Mouse (Mus musculus) common myeloid progenitor, adult 5-6 weeks (primary cell): Measurements from ENCODE around the gene Th. TPM values are rescaled to one million over a fixed set of nuclear protein-coding genes. Genes with fewer than 3 reads are reported as not detected.

ENCODE experiments used
- ATAC-seq: replicated peaks from 2 replicates; pipeline ENCODE4 v1.8.0; 2016; ENCODE audit warnings: low read depth, mild to moderate bottlenecking, moderate TSS enrichment, inconsistent platforms; ENCODE audit not compliant: poor library complexity, severe bottlenecking
- total RNA-seq: library from RNA; stranded (forward); fragments of 200-1000, 187-1606 nt; gene quantifications from 2 replicates; pipeline ENCODE4 v1.2.3, GENCODE M21; 2017

Gene Th
- not detected in 2 replicates for total RNA-seq

DNA sequence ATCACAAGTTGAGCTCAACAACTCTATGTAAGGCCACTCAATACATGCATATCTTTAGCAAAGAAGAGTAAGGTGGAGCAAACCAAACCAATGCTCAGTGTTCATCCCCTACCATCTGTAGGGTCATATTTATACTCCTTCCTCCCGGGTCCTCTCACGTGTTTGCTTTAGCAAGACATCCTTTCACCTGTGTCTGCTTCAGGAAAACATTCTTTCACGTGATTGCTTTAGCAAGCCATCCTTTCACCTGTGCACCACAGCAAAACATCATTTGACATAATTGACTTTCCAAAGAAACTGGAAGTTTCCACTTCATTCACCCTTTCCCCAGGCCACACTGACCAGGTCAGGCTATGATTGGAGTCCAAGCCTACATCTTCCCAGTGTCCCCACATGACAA is at the start of gene Th:
Gene Th, minus strand, starts transcription at position 101 of the 400 bp plus-strand sequence.
- ATAC-seq: no peak

DNA sequence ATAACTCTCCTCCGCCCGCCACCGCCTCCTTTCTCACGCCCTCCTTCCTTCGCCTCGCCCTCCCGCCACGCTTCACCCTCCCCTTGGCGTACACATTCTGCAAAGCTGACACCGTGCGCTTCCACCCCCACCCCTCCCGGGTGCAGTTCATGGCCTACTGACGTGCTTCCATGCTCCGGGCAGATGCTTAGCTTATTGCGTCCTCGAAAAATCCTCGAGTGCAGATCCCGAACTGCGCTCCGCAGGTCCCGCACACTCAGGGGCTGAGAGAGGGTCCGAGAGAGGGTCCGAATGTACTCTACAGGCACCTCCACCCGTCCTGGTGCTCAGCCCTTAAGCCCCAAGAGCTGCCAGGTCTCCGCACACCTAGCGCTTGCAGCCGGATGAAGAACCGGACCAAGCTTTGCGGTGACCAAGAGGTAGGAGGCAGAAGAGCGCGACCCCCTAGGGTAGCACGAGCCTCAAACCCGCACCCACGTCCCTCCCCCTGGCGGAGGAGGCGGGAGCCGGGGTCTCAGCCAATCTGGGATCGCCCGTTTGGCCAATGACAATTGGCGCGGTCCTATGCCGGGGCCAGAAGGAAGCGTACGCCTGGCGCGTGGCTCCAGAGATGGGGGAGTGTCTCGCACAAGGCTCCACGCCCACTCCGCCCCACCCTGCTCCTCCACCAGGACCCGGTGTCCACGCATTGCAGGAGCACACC is 38.0 kb upstream of the Th start, which contains the start of gene Ascl2:
Gene Ascl2, minus strand, starts transcription at position 456 of the 703 bp plus-strand sequence.
- ATAC-seq: peak; percentile 48

DNA sequence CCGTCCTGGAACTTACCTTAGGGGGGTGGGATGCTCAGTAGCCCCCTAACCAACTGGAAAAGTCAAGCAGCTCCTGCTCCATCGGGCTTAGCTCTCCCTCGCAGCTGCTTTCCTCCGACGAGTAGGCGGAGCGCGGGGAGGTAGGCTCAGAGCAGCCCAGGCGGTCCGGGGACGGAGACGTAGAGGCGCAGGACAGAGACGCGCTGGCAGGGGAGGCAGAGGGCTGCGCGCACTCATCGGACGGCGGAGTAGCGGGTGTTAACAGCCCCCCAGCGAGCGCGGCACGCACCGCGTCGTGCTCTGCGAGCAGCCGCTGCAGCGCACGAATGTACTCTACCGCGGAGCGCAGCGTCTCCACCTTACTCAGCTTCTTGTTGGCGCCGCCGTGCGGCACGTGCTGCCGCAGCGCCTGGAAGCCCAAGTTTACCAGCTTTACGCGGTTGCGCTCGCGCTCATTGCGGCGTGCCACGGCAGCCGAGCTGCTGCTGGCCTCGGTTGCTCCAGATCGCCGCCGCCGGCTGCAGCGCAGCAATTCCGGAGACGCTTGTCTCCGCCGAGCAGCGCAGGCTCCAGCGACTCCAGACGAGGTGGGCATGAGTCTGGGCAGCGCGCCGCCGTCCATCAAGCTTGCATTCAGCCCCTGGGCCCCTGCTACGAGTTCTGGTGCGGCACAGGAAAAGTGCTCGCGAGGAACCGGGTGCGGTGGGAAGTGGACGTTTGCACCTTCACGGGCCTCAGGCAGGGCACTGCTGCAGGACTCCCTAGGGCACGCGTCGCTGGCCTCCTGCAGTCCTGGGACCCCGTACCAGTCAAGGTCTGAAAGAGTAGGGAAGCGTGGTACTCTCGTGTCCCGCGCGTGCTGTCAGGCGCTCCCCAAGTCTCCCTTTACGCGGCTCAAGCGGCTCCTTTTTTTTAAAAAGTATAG is 37.2 kb upstream of the Th start:
- ATAC-seq: peak; percentile 39; the same call in 1 of the 2 replicates

DNA sequence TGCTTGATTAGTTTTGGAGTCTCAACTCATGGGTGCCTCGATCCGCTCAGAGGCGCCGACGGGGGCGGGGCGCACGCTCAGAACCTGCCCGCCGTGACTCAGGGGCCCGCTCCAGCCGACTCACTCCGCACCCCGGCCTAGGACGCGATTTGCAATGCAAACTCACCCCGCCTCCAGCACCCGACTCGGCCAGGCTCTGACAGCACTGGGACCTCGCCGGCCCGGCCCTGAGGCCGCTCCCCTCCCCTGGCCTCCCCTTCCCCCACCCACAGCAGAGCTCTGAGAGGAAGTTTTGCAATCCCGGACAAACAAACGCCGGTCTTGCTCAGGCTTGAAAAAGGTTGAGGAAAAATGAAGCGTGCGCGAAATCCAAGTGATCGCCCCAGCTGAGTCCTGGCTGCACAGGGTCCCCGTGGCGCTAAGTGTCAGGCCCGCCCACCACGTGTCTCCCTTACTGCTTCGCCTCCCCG is 36.5 kb upstream of the Th start:
- peak; percentile 59 for ATAC-seq

DNA sequence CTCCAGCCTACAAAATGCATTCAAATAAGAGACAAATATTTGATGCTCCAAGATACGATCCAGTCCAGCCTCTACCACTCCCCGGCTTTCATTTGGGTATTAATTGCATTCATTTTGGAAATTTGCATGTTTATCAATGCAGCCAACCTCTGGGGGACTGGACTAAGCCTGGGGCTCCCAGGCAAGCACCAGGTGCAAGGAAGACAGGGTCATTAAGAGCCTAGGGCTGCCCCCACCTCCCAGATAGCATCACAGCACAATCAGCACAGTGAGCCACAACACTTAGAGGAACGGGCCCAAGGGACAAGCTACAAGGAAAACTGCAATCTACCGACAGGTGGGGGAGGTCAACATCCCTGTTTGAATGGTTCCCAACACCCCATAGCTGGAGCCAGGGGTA is 28.8 kb upstream of the Th start:
- ATAC-seq: no peak

DNA sequence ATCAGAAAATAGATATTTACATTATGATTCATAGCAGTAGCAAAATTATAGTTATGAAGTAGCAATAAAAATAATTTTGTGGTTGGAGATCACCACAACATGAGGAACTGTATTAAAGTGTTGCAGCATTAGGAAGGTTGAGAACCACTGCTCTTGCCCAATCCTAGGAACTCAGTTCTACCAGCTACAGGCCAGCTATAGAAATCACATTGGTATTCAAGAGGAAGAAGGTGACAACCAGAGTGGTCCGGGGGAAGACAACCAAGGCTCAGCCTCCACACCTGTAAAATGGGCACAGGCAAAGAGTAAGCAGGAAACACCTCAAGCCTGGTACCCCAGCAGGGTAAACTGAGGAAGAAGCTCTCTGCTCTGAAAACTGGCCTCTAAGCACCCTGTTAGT is 27.9 kb upstream of the Th start:
- peak; percentile 57; the same call in 1 of the 2 replicates for ATAC-seq

DNA sequence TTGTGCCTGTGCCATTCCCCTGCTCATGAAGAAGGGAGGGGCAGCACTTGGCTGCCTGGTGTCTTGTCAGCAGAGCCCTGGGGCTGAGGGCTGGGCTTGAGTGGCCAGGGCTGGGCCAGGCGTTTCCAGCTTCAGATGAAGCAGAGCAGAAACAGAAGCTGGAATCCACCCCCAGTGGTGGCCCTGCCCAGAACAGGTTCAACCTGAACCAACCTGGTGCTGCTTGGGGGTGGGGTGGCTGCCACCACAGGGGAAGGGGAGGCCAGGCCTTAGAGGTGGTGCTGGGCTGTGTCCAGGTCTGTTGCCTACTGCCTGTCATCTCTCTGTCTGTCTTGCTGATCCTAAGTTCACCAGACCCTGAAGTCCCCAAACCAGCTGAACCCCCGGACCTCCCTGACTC is 25.1 kb upstream of the Th start:
- no peak for ATAC-seq

DNA sequence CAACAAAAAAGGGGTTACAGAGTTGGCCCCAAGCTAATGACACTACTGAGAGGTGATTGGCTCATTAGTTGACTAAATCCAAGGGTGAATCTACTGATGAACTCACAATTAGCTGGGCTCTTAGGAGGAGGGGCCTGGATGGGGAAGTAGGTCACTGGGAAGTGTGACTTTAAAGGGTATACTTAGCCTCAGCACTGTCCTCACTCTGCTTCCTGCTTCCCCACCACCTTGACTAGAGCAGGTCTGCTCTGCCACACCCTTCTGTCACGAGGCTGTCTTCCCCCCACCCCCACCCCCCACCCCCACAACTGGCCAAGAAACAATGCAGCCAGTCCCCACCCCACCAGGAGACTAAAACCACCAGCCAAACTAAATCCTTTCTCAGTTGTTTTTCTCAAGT is 18.6 kb upstream of the Th start:
- ATAC-seq: peak; percentile 60; the same call in 1 of the 2 replicates

DNA sequence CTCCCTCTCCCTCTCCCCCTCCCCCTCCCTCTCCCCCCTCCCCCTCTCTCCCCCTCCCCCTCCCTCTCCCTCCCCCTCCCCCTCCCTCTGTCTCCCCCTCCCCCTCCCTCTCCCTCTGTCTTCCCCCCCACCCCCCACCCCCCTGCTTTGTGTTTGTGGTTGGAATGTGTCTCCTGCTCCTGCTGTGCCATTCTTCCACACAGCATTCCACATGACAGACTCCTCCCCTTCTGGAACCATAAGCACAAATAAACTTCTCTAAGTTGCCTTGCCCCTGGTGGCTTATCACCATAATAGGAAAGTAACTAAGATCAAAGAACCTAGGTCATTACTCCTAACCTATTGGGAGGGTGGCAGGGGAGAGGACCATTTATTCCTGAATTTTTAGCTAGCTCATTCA is 6.7 kb upstream of the Th start:
- ATAC-seq: no peak

DNA sequence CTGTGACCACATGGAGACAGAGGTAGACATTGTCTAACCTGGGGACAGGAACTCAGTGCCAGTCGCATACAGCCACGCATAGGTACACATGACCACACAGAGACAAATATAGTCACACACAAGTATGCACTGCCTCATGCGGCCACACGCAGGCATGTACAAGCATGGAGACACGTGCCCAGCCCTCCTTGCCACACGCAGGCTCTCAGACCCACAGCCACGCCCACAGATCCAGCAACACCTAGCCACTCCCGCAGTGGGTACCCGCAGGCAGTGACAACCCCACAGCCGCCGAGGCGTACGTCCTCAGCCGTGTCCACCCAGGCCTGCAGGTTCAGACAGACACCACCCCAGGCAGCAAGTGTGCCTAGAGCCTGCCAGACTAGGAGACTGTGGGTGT is 4.8 kb upstream of the Th start:
- ATAC-seq: no peak

DNA sequence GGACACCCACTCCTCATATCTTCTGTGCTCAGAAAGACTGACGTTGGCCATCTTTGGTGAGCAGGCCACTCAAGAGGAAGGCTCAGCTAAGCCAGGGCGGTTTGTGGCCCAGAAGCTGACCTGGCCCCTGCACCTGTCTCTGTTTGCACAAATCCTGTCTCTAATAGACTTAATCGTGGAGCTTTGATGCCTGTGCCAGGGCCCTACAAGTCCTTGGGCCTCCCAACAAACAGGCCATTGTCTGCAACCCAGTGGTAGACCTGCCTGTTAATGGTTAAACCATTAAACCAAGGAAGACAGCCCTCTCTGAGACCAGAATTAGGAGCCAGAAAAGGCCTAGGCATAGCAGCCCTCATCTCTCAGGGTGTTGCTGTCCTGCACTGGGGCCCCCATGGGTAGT is 1.5 kb upstream of the Th start:
- no peak for ATAC-seq

DNA sequence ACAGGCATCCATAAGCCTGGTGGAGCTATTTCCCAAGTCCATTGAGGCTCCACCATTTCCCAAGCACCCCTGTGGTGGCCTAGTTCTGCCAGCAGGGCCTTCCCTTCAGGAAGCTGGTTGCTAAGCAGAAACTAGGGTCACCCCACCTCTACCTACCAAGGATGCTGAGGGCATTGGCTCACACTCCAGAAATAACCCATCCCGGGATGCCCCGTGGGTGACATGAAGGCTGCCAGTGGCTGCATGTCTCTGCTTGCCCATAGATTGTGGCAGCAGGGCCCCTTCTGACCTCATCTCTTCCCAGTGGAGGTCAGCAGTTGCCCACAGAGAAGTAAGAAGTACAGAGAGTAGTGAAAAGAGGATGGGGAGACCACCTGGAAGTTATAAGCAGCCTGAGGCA is 1.4 kb downstream of the Th start:
- no peak for ATAC-seq

DNA sequence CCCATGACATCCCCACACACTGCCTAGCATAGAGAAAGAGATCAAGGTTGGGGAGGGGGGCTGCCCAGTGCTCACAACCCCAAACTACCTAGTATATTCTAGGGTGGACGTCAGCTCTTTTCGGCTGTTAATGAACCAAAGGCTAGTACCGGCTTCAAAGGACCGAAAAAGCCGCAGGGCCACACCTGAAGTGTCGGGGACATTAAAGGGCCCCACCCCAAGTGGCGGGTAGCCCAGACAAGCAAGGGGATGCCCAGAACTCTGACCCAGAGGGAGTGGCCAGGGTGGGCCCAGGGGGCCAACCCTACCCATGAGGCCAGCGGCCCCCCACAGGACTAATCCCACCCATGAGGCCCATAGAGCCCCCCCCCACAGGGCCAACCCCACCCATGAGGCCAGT is 3.6 kb downstream of the Th start:
- ATAC-seq: no peak

DNA sequence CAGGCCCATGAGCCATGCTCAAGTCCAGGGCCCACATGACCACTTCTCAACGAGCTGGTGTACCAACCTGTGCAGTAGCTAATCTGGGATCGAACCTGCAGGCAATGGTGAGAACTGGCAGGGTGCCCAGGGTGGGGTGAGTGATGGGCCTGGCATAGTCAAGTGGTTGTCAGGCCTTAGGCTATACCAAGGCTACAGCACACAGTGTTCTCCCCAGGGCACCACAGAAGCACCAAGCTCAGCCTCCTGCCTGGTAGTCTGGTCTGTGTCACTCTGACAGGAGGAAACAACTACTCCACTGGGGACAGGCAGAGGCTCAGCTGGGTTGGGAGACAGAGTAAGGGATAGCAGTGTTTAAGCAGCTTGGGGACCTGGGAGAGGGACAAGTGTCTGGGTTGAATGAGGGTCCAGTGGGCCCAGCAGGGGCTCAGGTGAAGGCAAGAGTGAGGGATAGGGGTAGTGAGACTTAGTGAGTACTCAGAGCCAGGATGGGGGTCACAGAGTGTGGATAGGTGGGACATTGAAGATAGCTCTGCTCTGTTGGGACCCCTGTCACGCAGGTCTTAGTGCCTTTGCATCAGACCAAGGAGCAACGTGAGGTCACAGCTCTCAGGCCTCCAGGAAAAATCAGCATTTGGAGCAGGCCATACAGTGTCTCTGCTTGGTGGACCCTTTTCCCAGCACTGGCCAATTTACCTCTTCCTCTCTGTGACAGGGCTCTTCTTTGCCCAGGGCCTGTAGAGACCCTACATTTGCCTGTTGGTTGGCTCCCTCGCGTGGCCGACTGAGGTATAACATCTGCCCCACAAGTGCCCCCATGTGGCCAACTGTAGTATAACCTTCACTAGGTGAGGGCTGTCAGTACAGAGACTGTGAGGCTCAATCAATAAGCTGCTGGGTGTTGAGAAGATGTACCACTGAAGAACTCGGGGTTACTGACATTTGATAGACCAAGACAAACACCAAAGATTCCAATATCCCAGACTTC is 12.0 kb downstream of the Th start:
- peak; percentile 98 for ATAC-seq

DNA sequence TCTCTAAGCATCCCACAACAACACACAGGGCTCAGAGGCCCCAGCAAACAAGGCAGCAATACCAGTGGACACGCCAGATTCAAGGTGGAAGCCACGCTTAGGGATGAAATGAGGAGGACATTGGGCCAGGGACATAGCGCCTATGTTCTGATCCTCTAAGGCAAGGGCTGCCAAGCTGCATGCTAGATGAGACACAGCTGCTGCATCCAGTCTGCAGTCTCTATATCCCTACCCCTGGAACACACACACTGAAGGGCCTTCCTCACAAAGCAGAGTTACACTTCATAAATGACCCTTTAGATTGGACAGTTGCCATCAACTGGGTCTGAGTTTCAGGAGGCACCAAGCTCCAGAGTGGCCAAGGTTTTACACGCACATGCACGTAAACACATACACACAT is 13.3 kb downstream of the Th start:
- ATAC-seq: no peak

DNA sequence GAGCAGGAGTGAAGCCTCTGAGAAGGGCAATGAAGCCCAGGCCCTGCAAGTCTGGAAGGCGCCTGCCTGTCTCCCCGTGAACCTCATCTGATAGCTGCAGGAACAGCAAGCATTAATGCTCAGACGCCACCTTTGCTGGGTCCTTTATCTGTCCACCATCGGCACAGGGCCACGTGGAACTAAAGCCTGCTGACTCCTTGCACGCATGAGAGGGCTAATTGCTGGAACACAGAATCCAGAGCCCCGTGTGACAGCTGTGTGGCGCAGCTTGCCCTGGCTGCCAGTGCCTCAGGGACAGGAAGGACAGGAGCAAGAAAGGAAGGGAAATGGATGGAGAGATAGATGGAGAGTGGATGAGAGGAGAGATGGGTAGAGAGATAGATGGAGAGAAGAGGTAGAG is 14.8 kb downstream of the Th start:
- ATAC-seq: no peak

DNA sequence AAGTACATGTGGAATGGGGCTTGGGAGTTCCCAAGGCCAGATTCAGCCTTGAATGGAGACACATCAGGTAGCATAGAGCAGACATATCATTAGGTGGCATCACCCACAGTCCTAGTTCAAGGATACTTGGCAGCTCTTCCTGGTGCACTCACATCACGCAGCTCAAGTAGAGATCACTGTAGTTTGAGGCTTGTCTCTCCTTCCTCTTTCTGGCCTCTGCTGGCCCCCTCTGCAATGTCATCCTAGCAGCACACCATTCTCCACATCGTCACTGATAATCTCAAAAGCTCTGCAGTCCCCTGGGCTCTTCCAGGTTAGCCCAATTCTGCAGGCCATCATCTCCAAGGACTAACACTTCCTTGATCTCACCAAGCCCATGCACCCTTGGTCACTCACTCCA is 19.2 kb downstream of the Th start:
- ATAC-seq: peak; percentile 37; the same call in 1 of the 2 replicates

DNA sequence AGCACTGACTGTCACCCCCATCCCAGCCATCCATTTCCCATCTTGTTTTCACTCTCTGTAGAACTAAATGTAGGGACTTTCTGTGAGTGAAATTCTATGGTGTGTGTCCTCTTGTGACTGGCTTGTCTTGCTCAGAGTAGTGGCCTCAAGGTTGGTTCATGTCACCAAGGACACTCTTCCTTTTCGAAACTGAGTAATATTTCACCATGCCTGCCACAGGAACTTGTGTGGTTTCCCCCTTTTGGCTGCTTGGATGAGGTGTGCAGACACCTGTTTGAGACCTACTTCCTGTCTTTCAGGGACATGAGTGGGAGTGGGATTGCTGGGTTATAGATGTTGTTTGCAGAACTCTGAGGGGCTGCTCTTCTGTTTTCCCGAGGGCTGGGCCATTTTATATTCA is 20.8 kb downstream of the Th start:
- ATAC-seq: 0 out of 2 replicates have a peak, but pooled peaks have one; percentile 19

DNA sequence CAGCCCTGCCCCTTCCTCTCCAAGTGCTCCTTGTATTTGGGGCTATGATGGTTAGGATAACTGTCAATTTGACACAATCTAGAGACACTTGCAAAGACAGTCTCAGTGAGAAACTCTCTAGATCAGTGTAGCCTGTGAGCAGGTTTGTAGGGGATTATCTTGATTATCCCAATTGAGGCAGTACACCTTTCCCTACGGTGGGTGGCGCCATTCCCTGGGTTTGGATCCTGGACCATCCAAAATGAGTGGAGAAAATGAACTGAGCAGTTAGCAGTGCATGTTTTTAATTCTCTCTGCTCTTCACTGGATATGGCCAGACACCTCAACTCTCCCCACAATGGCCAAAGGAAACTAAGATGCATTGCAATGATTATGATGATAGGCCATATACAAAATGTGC is 21.3 kb downstream of the Th start:
- no peak for ATAC-seq

DNA sequence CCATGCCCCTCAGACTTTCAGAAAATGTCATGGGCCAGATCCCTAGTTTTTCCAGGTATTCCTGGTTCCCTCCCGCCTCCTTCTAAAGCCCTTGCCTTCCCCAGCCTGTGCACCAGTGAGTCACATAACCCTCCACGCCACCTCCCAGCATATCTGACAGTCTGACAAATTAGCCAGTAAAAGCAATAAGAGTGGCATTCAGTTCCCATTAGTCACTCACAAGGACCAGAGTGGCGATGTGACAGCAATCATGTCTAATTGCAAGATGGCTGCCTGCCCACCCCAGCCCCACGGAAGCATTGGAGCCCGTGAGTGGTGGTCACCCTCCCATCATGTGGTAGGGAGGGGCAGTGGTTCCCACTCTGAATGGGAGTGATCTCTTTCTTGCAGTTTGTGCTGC is 25.3 kb downstream of the Th start:
- ATAC-seq: no peak
